Mouse (Mus musculus) spleen, adult 2 months (tissue): Measurements from ENCODE around the gene Rab5b. TPM values are rescaled to one million over a fixed set of nuclear protein-coding genes. Genes with fewer than 3 reads are reported as not detected.

Experiments used
- DNase-seq, 2 experiments: peaks; one replicate each; pipeline versions ENCODE4 v3.0.0 to v3.0.0-alpha.2; 2012 to 2021; ENCODE audit warnings: low spot score in 2 of 2, low read depth in 1 of 2
- H3K27ac ChIP-seq: fragments of 200-500 bp; 2 replicates; pipeline ENCODE4 v1.5.1; 2012; ENCODE audit warnings: low read length, inconsistent platforms; ENCODE audit not compliant: insufficient read depth
- H3K27me3 ChIP-seq: fragments of 200-500 bp; 2 replicates; pipeline ENCODE4 v1.6.1; 2012; ENCODE audit warnings: mild to moderate bottlenecking, moderate library complexity, low read length, inconsistent platforms; ENCODE audit not compliant: control insufficient read depth, insufficient read depth
- H3K36me3 ChIP-seq: fragments of 200-500 bp; 2 replicates; pipeline ENCODE4 v1.6.1; 2012; ENCODE audit warnings: mild to moderate bottlenecking, low read length, inconsistent platforms; ENCODE audit not compliant: control insufficient read depth, insufficient read depth
- H3K4me1 ChIP-seq: fragments of 200-500 bp; 2 replicates; pipeline ENCODE4 v1.6.1; 2011; ENCODE audit warnings: inconsistent platforms; ENCODE audit not compliant: control insufficient read depth, insufficient read depth, insufficient read length
- H3K4me3 ChIP-seq: fragments of 200-500 bp; 2 replicates; pipeline ENCODE4 v1.5.1; 2011; ENCODE audit warnings: mild to moderate bottlenecking, inconsistent platforms; ENCODE audit not compliant: insufficient read depth, insufficient read length; ENCODE audit errors: extremely low read depth
- CTCF ChIP-seq: fragments of 200-500 bp; IDR thresholded peaks from 2 replicates; pipeline ENCODE4 v1.5.1; 2011; ENCODE audit warnings: mild to moderate bottlenecking, inconsistent platforms; ENCODE audit not compliant: insufficient read depth, insufficient read length, insufficient replicate concordance; ENCODE audit errors: extremely low read depth
- POLR2A ChIP-seq: fragments of 200-500 bp; IDR thresholded peaks from 2 replicates; pipeline ENCODE4 v1.6.1; 2011; ENCODE audit warnings: low read depth, low read length, inconsistent platforms
- WGBS: fragments of 180-500 bp; shearing (Covaris S2); methylation state at CpG from one replicate; pipeline ENCODE4 v1.1.7; 2018; 5-methylcytosine and 5-hydroxymethylcytosine counted together
- polyA plus RNA-seq: library from polyadenylated mRNA; depleted of rRNA; stranded (reverse); fragments of >200 nt; gene quantifications from 2 replicates; pipeline ENCODE4 v1.2.3, GENCODE M21; 2012

Gene Rab5b
- polyA plus RNA-seq, 1 experiment: 43.3 TPM

GRCm38 (mm10) chr10:128668790-128669672, 27.0 kb downstream of the Rab5b start:
- H3K4me1 ChIP-seq: peaks cover 11% of the 10 kb centered on the region
- H3K27ac ChIP-seq: no peak overlapping the region
- 4% methylated on average over 42 of the region's 42 CpGs for WGBS
- H3K27me3 ChIP-seq: 0 out of 2 replicates have a peak, but pooled peaks cover 1% of the 10 kb centered on the region
- peak overlapping the region; percentile 59 for H3K4me3 ChIP-seq
- DNase-seq: peak in 1 of 2 experiments; percentile 31
- no peak for TF ChIP-seq CTCF
- TF ChIP-seq POLR2A: no peak
- peaks cover 4% of the 10 kb centered on the region for H3K36me3 ChIP-seq

DNA sequence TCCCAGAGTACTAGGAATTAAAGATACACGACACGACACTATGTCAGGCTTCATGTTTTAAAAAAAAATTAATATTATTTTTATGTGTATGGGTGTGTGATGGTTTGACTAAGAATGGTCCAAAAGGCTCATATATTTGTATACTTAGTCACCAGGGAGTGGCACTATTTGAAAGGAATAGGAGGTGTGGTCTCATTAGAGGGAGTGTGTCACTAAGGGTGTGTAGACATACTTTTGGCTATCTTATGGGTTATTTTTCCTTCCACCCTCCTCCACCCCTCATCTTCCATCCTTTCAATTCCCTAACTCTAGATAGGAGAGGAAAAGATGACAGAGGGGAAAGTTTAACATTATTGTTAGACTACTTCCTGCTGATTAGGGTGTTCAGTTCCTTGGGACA, 30.3 kb downstream of the Rab5b start:
- H3K36me3 ChIP-seq: 0 out of 2 replicates have a peak, but pooled peaks cover under 1% of the 10 kb centered on the region
- H3K27ac ChIP-seq: no peak overlapping the region
- no peak for DNase-seq
- H3K4me3 ChIP-seq: no peak overlapping the region
- H3K4me1 ChIP-seq: peaks cover 7% of the 10 kb centered on the region
- 0 out of 2 replicates have a peak, but pooled peaks cover 1% of the 10 kb centered on the region for H3K27me3 ChIP-seq
- WGBS: 96% methylated on average over 2 of the region's 2 CpGs
- no peak for TF ChIP-seq POLR2A

- Histone ChIP-seq H3K36me3 (no peaks in the 10 kb centered on the region), H3K27ac (no peak overlapping the region), H3K4me1 (peaks cover 7% of the 10 kb centered on the region), H3K27me3 (0 out of 2 replicates have a peak, but pooled peaks cover 1% of the 10 kb centered on the region), H3K4me3 (no peak overlapping the region)
- 76% methylated on average over 3 of the region's 3 CpGs for WGBS
- DNase-seq: no peak
- TF ChIP-seq CTCF (no peak), POLR2A (no peak)
Measured at GRCm38 (mm10) chr10:128665307-128665706, 30.8 kb downstream of the Rab5b start.

- no peak for DNase-seq
- Histone ChIP-seq H3K4me3 (no peak overlapping the region), H3K4me1 (peaks cover 7% of the 10 kb centered on the region), H3K36me3 (no peaks in the 10 kb centered on the region), H3K27me3 (0 out of 2 replicates have a peak, but pooled peaks cover 1% of the 10 kb centered on the region), H3K27ac (no peak overlapping the region)
- WGBS: 75% methylated on average over 3 of the region's 3 CpGs
- TF ChIP-seq CTCF: no peak
- no peak for TF ChIP-seq POLR2A
Measured at GRCm38 (mm10) chr10:128664808-128665207, 31.3 kb downstream of the Rab5b start.

GRCm38 (mm10) chr10:128663441-128664220, 32.4 kb downstream of the Rab5b start:
- TF ChIP-seq POLR2A: no peak
- TF ChIP-seq CTCF: no peak
- H3K27ac ChIP-seq: no peak overlapping the region
- 39% methylated on average over 5 of the region's 5 CpGs for WGBS

GRCm38 (mm10) chr10:128662465-128662864, 33.6 kb downstream of the Rab5b start:
- Histone ChIP-seq H3K27ac (no peak overlapping the region), H3K27me3 (0 out of 2 replicates have a peak, but pooled peaks cover 1% of the 10 kb centered on the region), H3K4me1 (no peaks in the 10 kb centered on the region), H3K36me3 (no peaks in the 10 kb centered on the region), H3K4me3 (no peak overlapping the region)
- no peak for DNase-seq
- TF ChIP-seq CTCF (no peak), POLR2A (no peak)

More at GRCm38 (mm10) chr10:128663441-128664220, 32.4 kb downstream of the Rab5b start:
- Histone ChIP-seq H3K4me3 (no peak overlapping the region), H3K4me1 (no peaks in the 10 kb centered on the region), H3K27me3 (0 out of 2 replicates have a peak, but pooled peaks cover 1% of the 10 kb centered on the region), H3K36me3 (no peaks in the 10 kb centered on the region)
- DNase-seq: no peak
